Mouse (Mus musculus) embryonic fibroblast, embryonic 13.5 days (primary cell): ENCODE results near the gene Dpp6.

ENCODE experiments used
- CTCF ChIP-seq: IDR thresholded peaks from 2 replicates; pipeline ENCODE4 v1.5.1; 2011; ENCODE audit warnings: mild to moderate bottlenecking, control low read depth, low read length, moderate library complexity, borderline replicate concordance; ENCODE audit not compliant: insufficient read depth
- POLR2A ChIP-seq: IDR thresholded peaks from 2 replicates; pipeline ENCODE4 v1.6.1; 2011; ENCODE audit warnings: low read depth, mild to moderate bottlenecking, control low read depth, low read length, moderate library complexity

DNA sequence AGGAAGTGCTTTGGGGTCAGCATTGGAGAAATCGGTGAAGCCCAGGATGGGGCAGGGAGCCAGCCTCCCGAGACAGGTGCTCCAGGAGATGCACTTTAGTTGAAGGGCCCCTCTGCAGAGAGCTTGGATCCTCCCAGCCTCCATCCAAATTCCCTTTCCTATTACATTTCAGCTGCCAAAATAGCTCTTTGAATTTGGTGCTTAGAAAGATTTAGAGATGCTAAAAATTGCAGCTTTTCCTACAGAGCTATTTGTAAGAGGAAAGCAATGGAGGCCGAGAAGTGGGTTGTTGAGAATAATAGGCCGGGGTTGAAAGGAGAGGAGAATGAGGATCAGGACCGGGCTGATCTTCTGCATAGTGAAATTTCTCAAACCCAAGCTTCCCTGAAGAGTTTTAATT, 107.5 kb downstream of the Dpp6 start:
- TF ChIP-seq POLR2A (no peak), CTCF (no peak)
